In the genomic region with DNA sequence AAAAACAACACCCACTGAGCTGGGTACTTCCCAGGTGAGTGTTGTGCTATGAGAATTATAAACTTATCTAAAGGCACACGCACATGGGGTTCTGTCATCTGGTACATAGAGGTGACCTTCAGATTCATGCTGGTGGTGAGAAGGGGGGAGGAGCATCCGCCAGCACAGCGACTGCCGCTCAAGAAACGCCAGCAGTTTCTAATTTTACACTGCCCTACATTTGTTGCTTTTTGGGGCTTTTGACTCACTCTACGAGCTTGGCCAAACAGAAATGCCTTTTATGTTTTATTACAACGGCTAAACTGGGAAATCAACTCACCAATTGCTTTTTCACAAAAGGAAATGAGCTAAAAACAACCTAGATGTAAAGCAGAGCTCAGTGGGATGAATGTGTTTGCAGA, we compare ENCODE assay signal across 8 mouse cellular contexts. TPM values are rescaled to one million over a fixed set of nuclear protein-coding genes. Genes with fewer than 3 reads are reported as not detected.
A peak's percentile ranks its signal among the peaks of the same experiment; 100 is the strongest.
DNase-seq lines count a peak whose midpoint lies in the region; ATAC-seq and TF ChIP-seq lines count a peak whose summit lies in the region.

No protein-coding gene starts in this region.

- peak; percentile 13 for DNase-seq in adrenal gland, adult 8-10 months
- no peak for DNase-seq in adrenal gland, postnatal 4 days (ENCODE audit: low spot score in 2 of 2)
- peak; percentile 52 for DNase-seq in lung, embryonic 14.5 days
- no peak for DNase-seq in lung, postnatal 36 days
- peak; percentile 55 for DNase-seq in hindbrain, postnatal 0 days (ENCODE audit: low spot score)

- WGBS in lung, embryonic 14.5 days = 15% methylated on average over 7 of the region's 7 CpGs
- 16% methylated on average over 7 of the region's 7 CpGs for WGBS in embryonic facial prominence, embryonic 12.5 days
- WGBS in hindbrain, postnatal 0 days = 22% methylated on average over 7 of the region's 7 CpGs

- no peak overlapping the region for H3K27ac ChIP-seq in lung, embryonic 14.5 days (ENCODE audit: low read depth)
- peak overlapping the region; percentile 50; the same call in 1 of the 2 replicates for H3K27ac ChIP-seq in embryonic facial prominence, embryonic 12.5 days
- peak overlapping the region; percentile 79 for H3K27ac ChIP-seq in hindbrain, postnatal 0 days

- no peaks in the 10 kb centered on the region for H3K36me3 ChIP-seq in lung, embryonic 14.5 days (ENCODE audit: insufficient read depth)
- H3K36me3 ChIP-seq in embryonic facial prominence, embryonic 12.5 days = no peaks in the 10 kb centered on the region
- H3K36me3 ChIP-seq in hindbrain, postnatal 0 days (ENCODE audit: insufficient read depth, low read length) = no peaks in the 10 kb centered on the region
- H3K36me3 ChIP-seq in myocyte (ENCODE audit: control insufficient read depth, insufficient read depth) = no peaks in the 10 kb centered on the region

- peak overlapping the region; percentile 29 for H3K9ac ChIP-seq in lung, embryonic 14.5 days
- no peak overlapping the region; the same call in 1 of the 2 replicates for H3K9ac ChIP-seq in embryonic facial prominence, embryonic 12.5 days
- H3K9ac ChIP-seq in hindbrain, postnatal 0 days (replicated peaks; ENCODE audit: low read length) = peak overlapping the region; percentile 37; the same call in 1 of the 2 replicates

- H3K27me3 ChIP-seq in lung, embryonic 14.5 days (ENCODE audit: insufficient read depth, low read length) = no peaks in the 10 kb centered on the region
- H3K27me3 ChIP-seq in embryonic facial prominence, embryonic 12.5 days = no peaks in the 10 kb centered on the region
- H3K27me3 ChIP-seq in hindbrain, postnatal 0 days (ENCODE audit: insufficient read depth, low read length) = no peaks in the 10 kb centered on the region
- H3K27me3 ChIP-seq in myocyte (ENCODE audit: control insufficient read depth, insufficient read depth, insufficient read length) = no peaks in the 10 kb centered on the region

- no peak overlapping the region for H3ac ChIP-seq in myocyte (ENCODE audit: control insufficient read depth, insufficient read length)

- no peak for TF ChIP-seq POLR2A in myocyte (IDR thresholded peaks at IDR 0.05; ENCODE audit: insufficient read length, low read depth)

- no peaks in the 10 kb centered on the region for H3K79me2 ChIP-seq in myocyte (ENCODE audit: control insufficient read depth, insufficient read depth)

- no peaks in the 10 kb centered on the region for H3K9me3 ChIP-seq in lung, embryonic 14.5 days (ENCODE audit: low read depth, low read length)
- no peaks in the 10 kb centered on the region for H3K9me3 ChIP-seq in embryonic facial prominence, embryonic 12.5 days
- H3K9me3 ChIP-seq in hindbrain, postnatal 0 days (ENCODE audit: low read length) = no peaks in the 10 kb centered on the region

- no peak for TF ChIP-seq CTCF in lung, embryonic 14.5 days (IDR thresholded peaks at IDR 0.05; ENCODE audit: low read depth)
- TF ChIP-seq CTCF in hindbrain, postnatal 0 days (IDR thresholded peaks at IDR 0.05; ENCODE audit: low read depth) = no peak

- peak overlapping the region; percentile 58 for H3K4me2 ChIP-seq in lung, embryonic 14.5 days
- H3K4me2 ChIP-seq in embryonic facial prominence, embryonic 12.5 days (replicated peaks) = peak overlapping the region; percentile 40
- peak overlapping the region; percentile 45 for H3K4me2 ChIP-seq in hindbrain, postnatal 0 days (ENCODE audit: low read depth, low read length)
- H3K4me2 ChIP-seq in myocyte (ENCODE audit: low read depth) = peak overlapping the region; percentile 88

- peak overlapping the region; percentile 17; the same call in 1 of the 2 replicates for H3K4me3 ChIP-seq in lung, embryonic 14.5 days (ENCODE audit: low read depth, low read length)
- 0 out of 2 replicates have a peak overlapping the region, but pooled peaks have one; percentile 4 for H3K4me3 ChIP-seq in embryonic facial prominence, embryonic 12.5 days
- H3K4me3 ChIP-seq in hindbrain, postnatal 0 days (ENCODE audit: low read length) = no peak overlapping the region
- no peak overlapping the region for H3K4me3 ChIP-seq in myocyte

- H3K4me1 ChIP-seq in lung, embryonic 14.5 days (ENCODE audit: insufficient read depth) = no peaks in the 10 kb centered on the region; the same call in 1 of the 2 replicates
- H3K4me1 ChIP-seq in embryonic facial prominence, embryonic 12.5 days = peaks cover 13% of the 10 kb centered on the region
- H3K4me1 ChIP-seq in hindbrain, postnatal 0 days (ENCODE audit: insufficient read depth, low read length) = no peaks in the 10 kb centered on the region

- no peak for ATAC-seq in lung, embryonic 14.5 days (ENCODE audit: insufficient read depth)
- ATAC-seq in embryonic facial prominence, embryonic 12.5 days (ENCODE audit: insufficient number of reproducible peaks, insufficient read depth, low FRiP score, low TSS enrichment) = no peak
- 0 out of 2 replicates have a peak, but pooled peaks have one; percentile 40 for ATAC-seq in hindbrain, postnatal 0 days
- no peak for ATAC-seq in granulocyte monocyte progenitor cell, adult 5-6 weeks (replicated peaks; ENCODE audit: poor library complexity, severe bottlenecking)

TF ChIP-seq in myocyte, 11 proteins besides CTCF, POLR2A, EP300 and RAD21:
- TF ChIP-seq CEBPB (IDR thresholded peaks at IDR 0.05; ENCODE audit: insufficient read depth, poor library complexity, severe bottlenecking) = no peak
- TF ChIP-seq TCF12 (IDR thresholded peaks at IDR 0.05; ENCODE audit: insufficient read depth, poor library complexity, severe bottlenecking) = no peak
- TF ChIP-seq SRF (IDR thresholded peaks at IDR 0.05; ENCODE audit: control insufficient read depth, insufficient read length, low read depth) = no peak
- TF ChIP-seq MAX (IDR thresholded peaks at IDR 0.05; ENCODE audit: low read depth) = no peak
- TF ChIP-seq REST (IDR thresholded peaks at IDR 0.05; ENCODE audit: insufficient read depth, insufficient read length) = no peak
- TF ChIP-seq POLR2AphosphoS2 (IDR thresholded peaks at IDR 0.05; ENCODE audit: insufficient read length, low read depth) = no peak
- TF ChIP-seq MYOD1 (IDR thresholded peaks at IDR 0.05; ENCODE audit: control insufficient read depth in 1 of 3, insufficient read length in 2 of 3, low read depth in 2 of 3) = no peak

RNA-seq across cellular contexts. Expression of a gene that starts 11.7 kb away (rescaled TPM):
- 10 to 100 TPM; 31.1 to 40.7 (median 35.9) TPM for total RNA-seq in adrenal gland, adult 8-10 months (2022)
- total RNA-seq in adrenal gland, postnatal 4 days (2021) = 10 to 100 TPM; 37.1 to 39.0 TPM
- polyA plus RNA-seq in lung, embryonic 14.5 days (2014; fragmentation: Nextera tagmentation; extraction: Ambion mirVana) = 43.2 and 49.0 TPM in 2 replicates
- 31.1 and 32.8 TPM in 2 replicates for polyA plus RNA-seq in embryonic facial prominence, embryonic 12.5 days (2016; fragmentation: Nextera tagmentation; extraction: Ambion mirVana)
- 5.1 and 5.7 TPM in 2 replicates for total RNA-seq in hindbrain, postnatal 0 days (2014; rRNA removed)
- polyA plus RNA-seq in hindbrain, postnatal 0 days (2015; fragmentation: Nextera tagmentation; extraction: Ambion mirVana) = 15.0 and 16.3 TPM in 2 replicates
- polyA plus RNA-seq in myocyte (2012; fragmentation: generic; extraction: Trizol) = 8.2 TPM
- 16.3 and 19.8 TPM in 2 replicates for total RNA-seq in granulocyte monocyte progenitor cell, adult 5-6 weeks (2014; fragmentation: Nextera tagmentation)
- total RNA-seq in granulocyte monocyte progenitor cell, adult 5-6 weeks (2017) = 16.1 and 19.4 TPM in 2 replicates

Comparison
In these comparisons a context has a peak if more than half of its experiments do, and no peak if none do; other contexts are left out.
1. DNase-seq: peak in adrenal gland, adult 8-10 months (single experiment), lung, embryonic 14.5 days (single experiment) and hindbrain, postnatal 0 days (single experiment); none in adrenal gland, postnatal 4 days (0 of 2) and lung, postnatal 36 days (single experiment).
2. H3K4me3 ChIP-seq: peak in lung, embryonic 14.5 days (single experiment) and embryonic facial prominence, embryonic 12.5 days (single experiment); none in hindbrain, postnatal 0 days (single experiment) and myocyte (single experiment).
3. Peak in every context shown above with its lines, with median percentiles within 50 percentile points of each other: H3K4me2 ChIP-seq.